Mouse (Mus musculus) right cerebral cortex, postnatal 25 days (tissue): Measurements from ENCODE around the gene Itga2.
A peak's percentile ranks its signal among the peaks of the same experiment; 100 is the strongest.

ENCODE experiments used
- DNase-seq: peaks from one replicate; pipeline ENCODE4 v3.0.0; 2022

Gene Itga2

GRCm38 (mm10) chr13:114817751-114818360 is 114.0 kb downstream of the Itga2 start, which contains the start of gene Mocs2:
Mocs2 (plus strand) TSS chr13:114818236.
- peak; percentile 88 for DNase-seq

DNA sequence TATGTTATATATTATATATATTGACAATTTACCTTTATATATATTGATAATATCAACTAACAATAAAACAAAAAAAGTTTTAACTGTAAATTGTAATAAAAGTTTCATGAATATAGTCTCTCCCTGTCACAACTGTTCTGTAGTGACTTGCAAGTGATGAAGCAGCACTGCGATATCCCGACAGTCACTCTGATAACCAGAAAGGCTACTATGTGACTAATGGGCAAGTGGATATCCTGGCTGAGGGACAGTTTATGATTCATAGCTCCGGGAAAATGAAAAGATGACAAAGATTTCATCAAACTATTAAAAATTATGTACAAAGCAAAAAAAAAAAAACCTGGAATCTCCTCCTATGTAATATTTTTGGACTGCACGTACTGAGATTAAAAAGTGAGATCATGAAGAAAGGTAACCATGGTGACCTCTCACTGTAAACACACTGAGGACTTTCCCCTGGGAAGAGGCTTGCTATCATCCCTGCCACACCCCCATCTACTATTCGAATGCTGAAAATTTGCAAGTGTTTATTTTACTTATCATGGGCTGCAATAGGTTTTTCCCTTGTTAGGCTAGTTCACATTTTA is 122.2 kb downstream of the Itga2 start:
- DNase-seq = no peak

GRCm38 (mm10) chr13:114802971-114803370 is 128.9 kb downstream of the Itga2 start:
- no peak for DNase-seq

GRCm38 (mm10) chr13:114801857-114802256 is 130.0 kb downstream of the Itga2 start:
- no peak for DNase-seq

- peak; percentile 31 for DNase-seq
Observed at GRCm38 (mm10) chr13:114793250-114794030, 138.5 kb downstream of the Itga2 start.

DNA sequence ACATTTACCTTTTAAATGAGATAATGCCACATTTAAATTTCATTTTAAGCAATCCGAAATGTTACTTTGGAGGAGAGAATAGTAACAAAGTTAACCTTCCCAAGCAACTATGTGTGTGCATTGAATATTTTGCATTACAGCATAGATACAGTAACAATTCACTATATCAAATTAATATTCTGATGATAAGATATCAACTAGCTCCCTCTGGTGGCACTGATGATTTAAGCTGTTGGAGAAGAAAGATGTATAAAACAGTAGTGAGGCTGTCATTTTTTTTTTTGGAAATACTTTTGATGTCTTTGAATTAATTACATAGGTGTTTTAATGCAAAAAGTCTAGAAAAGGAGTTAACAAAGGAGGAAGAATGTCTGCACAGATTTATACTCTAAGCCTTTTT is 140.4 kb downstream of the Itga2 start:
- no peak for DNase-seq
